Mouse (Mus musculus) midbrain, embryonic 10.5 days (tissue): ENCODE measurements around the gene Mios. TPM values are rescaled to one million over a fixed set of nuclear protein-coding genes. Genes with fewer than 3 reads are reported as not detected.
A peak's percentile ranks its signal among the peaks of the same experiment; 100 is the strongest.

Source experiments
- DNase-seq: peaks from one replicate; pipeline ENCODE4 v3.0.0-alpha.2; 2017; ENCODE audit warnings: low spot score
- H3K27ac ChIP-seq: fragments of 300-500 bp; sonication (generic); replicated peaks from 2 replicates; pipeline ENCODE4 v1.5.1; 2016; ENCODE audit warnings: mild to moderate bottlenecking
- H3K27me3 ChIP-seq: fragments of 300-500 bp; sonication (generic); 2 replicates; pipeline ENCODE4 v1.6.1; 2016; ENCODE audit warnings: low read depth, mild to moderate bottlenecking; ENCODE audit not compliant: poor library complexity, severe bottlenecking
- H3K36me3 ChIP-seq: fragments of 300-500 bp; sonication (generic); 2 replicates; pipeline ENCODE4 v1.6.1; 2016; ENCODE audit warnings: mild to moderate bottlenecking, moderate library complexity
- H3K4me1 ChIP-seq: fragments of 300-500 bp; sonication (generic); 2 replicates; pipeline ENCODE4 v1.6.1; 2016
- H3K4me3 ChIP-seq: fragments of 300-500 bp; sonication (generic); 2 replicates; pipeline ENCODE4 v1.5.1; 2016; ENCODE audit warnings: mild to moderate bottlenecking, moderate library complexity
- H3K9me3 ChIP-seq: fragments of 300-500 bp; sonication (generic); replicated peaks from 2 replicates; pipeline ENCODE4 v1.6.1; 2016; ENCODE audit warnings: mild to moderate bottlenecking
- WGBS: fragments of 180-500 bp; shearing (Covaris S2); methylation state at CpG from one replicate; pipeline ENCODE4 v1.1.7; 2016; 5-methylcytosine and 5-hydroxymethylcytosine counted together
- polyA plus RNA-seq: library from polyadenylated mRNA; unstranded; fragments of >200 nt; fragmentation: Nextera tagmentation; extraction: Ambion mirVana; gene quantifications from 2 replicates; pipeline ENCODE4 v1.2.1, GENCODE M21; 2016

The Mios gene
- polyA plus RNA-seq, result 24.4 and 26.0 TPM in 2 replicates

- Histone ChIP-seq H3K4me1 (peaks cover 11% of the 10 kb centered on the region), H3K4me3 (peak within 1 kb of the TSS; percentile 79), H3K36me3 (peaks cover 14% of the 10 kb centered on the region), H3K9me3 (no peaks in the 10 kb centered on the region), H3K27ac (peak within 1 kb of the TSS; percentile 97), H3K27me3 (no peaks in the 10 kb centered on the region)
- WGBS, result under 1% methylated on average over 87 of the region's 90 CpGs
- peak; percentile 94 for DNase-seq
Observed at GRCm38 (mm10) chr6:8209047-8209865, at the start of gene Mios. Mios (plus strand) TSS chr6:8209222.

- Histone ChIP-seq H3K4me3 (no peak overlapping the region), H3K27me3 (no peaks in the 10 kb centered on the region), H3K36me3 (no peaks in the 10 kb centered on the region), H3K9me3 (no peaks in the 10 kb centered on the region), H3K27ac (no peak overlapping the region), H3K4me1 (peaks cover 5% of the 10 kb centered on the region; the same call in 1 of the 2 replicates)
- 62% methylated on average over 2 of the region's 2 CpGs for WGBS
- DNase-seq, result no peak
Observed at GRCm38 (mm10) chr6:8160001-8160400, 49.0 kb upstream of the Mios start.

- H3K4me1 ChIP-seq, result peaks cover 5% of the 10 kb centered on the region; the same call in 1 of the 2 replicates
- H3K9me3 ChIP-seq, result no peaks in the 10 kb centered on the region
- 79% methylated on average over 1 of the region's 1 CpGs for WGBS
Observed at GRCm38 (mm10) chr6:8164741-8165140, 44.3 kb upstream of the Mios start.

GRCm38 (mm10) chr6:8172101-8172500 lies 36.9 kb upstream of the Mios start:
- Histone ChIP-seq H3K27ac (no peak overlapping the region), H3K36me3 (no peaks in the 10 kb centered on the region), H3K9me3 (no peaks in the 10 kb centered on the region), H3K4me3 (no peak overlapping the region), H3K4me1 (peaks cover 3% of the 10 kb centered on the region; the same call in 1 of the 2 replicates), H3K27me3 (no peaks in the 10 kb centered on the region)
- WGBS, result 80% methylated on average over 1 of the region's 1 CpGs
- DNase-seq, result no peak

More at GRCm38 (mm10) chr6:8164741-8165140, 44.3 kb upstream of the Mios start:
- Histone ChIP-seq H3K27ac (no peak overlapping the region), H3K36me3 (no peaks in the 10 kb centered on the region), H3K27me3 (no peaks in the 10 kb centered on the region; the same call in 1 of the 2 replicates), H3K4me3 (no peak overlapping the region)
- no peak for DNase-seq

- no peak for DNase-seq
- no peaks in the 10 kb centered on the region for H3K36me3 ChIP-seq
- peaks cover 20% of the 10 kb centered on the region for H3K4me1 ChIP-seq
- no peaks in the 10 kb centered on the region for H3K9me3 ChIP-seq
- no peaks in the 10 kb centered on the region for H3K27me3 ChIP-seq
- no peak overlapping the region for H3K4me3 ChIP-seq
- H3K27ac ChIP-seq, result no peak overlapping the region
- 63% methylated on average over 2 of the region's 2 CpGs for WGBS
Observed at GRCm38 (mm10) chr6:8174062-8174461, 35.0 kb upstream of the Mios start.

- H3K27me3 ChIP-seq, result no peaks in the 10 kb centered on the region
- H3K27ac ChIP-seq, result no peak overlapping the region
- no peaks in the 10 kb centered on the region for H3K36me3 ChIP-seq
- H3K9me3 ChIP-seq, result no peaks in the 10 kb centered on the region
- H3K4me1 ChIP-seq, result peaks cover 22% of the 10 kb centered on the region
- no peak overlapping the region for H3K4me3 ChIP-seq
- WGBS, result 96% methylated on average over 7 of the region's 7 CpGs
- DNase-seq, result no peak
Observed at GRCm38 (mm10) chr6:8175346-8175745, 33.7 kb upstream of the Mios start.

- Histone ChIP-seq H3K4me1 (peaks cover 22% of the 10 kb centered on the region), H3K27me3 (no peaks in the 10 kb centered on the region), H3K36me3 (no peaks in the 10 kb centered on the region), H3K27ac (no peak overlapping the region), H3K9me3 (no peaks in the 10 kb centered on the region), H3K4me3 (no peak overlapping the region)
- DNase-seq, result no peak
- WGBS, result 94% methylated on average over 2 of the region's 2 CpGs
Observed at GRCm38 (mm10) chr6:8176116-8176515, 32.9 kb upstream of the Mios start.

- H3K27ac ChIP-seq, result peak overlapping the region; percentile 74
- H3K36me3 ChIP-seq, result no peaks in the 10 kb centered on the region
- H3K4me3 ChIP-seq, result peak overlapping the region; percentile 31; the same call in 1 of the 2 replicates
- DNase-seq, result peak; percentile 16
- peaks cover 22% of the 10 kb centered on the region for H3K4me1 ChIP-seq
- H3K27me3 ChIP-seq, result no peaks in the 10 kb centered on the region
- H3K9me3 ChIP-seq, result no peaks in the 10 kb centered on the region
- 34% methylated on average over 10 of the region's 10 CpGs for WGBS
Observed at GRCm38 (mm10) chr6:8178397-8178941, 30.6 kb upstream of the Mios start.

- no peaks in the 10 kb centered on the region for H3K27me3 ChIP-seq
- 85% methylated on average over 3 of the region's 3 CpGs for WGBS
- no peaks in the 10 kb centered on the region for H3K4me1 ChIP-seq
- H3K36me3 ChIP-seq, result no peaks in the 10 kb centered on the region
- DNase-seq, result no peak
- H3K27ac ChIP-seq, result no peak overlapping the region
- H3K9me3 ChIP-seq, result no peaks in the 10 kb centered on the region
- no peak overlapping the region for H3K4me3 ChIP-seq
Observed at GRCm38 (mm10) chr6:8188599-8189233, 20.3 kb upstream of the Mios start.

- H3K27ac ChIP-seq, result no peak overlapping the region
- DNase-seq, result no peak
- no peaks in the 10 kb centered on the region for H3K27me3 ChIP-seq
- no peaks in the 10 kb centered on the region for H3K36me3 ChIP-seq
- H3K9me3 ChIP-seq, result no peaks in the 10 kb centered on the region
- 71% methylated on average over 3 of the region's 3 CpGs for WGBS
- H3K4me3 ChIP-seq, result no peak overlapping the region
- H3K4me1 ChIP-seq, result no peaks in the 10 kb centered on the region
Observed at GRCm38 (mm10) chr6:8189917-8190316, 19.1 kb upstream of the Mios start.

GRCm38 (mm10) chr6:8192517-8192916 lies 16.5 kb upstream of the Mios start, which contains the start of gene Col28a1:
Col28a1 (minus strand) TSS chr6:8192617.
- no peak within 1 kb of the TSS for H3K4me3 ChIP-seq
- H3K27ac ChIP-seq, result no peak within 1 kb of the TSS
- H3K9me3 ChIP-seq, result peaks cover 8% of the 10 kb centered on the region
- H3K4me1 ChIP-seq, result no peaks in the 10 kb centered on the region
- H3K27me3 ChIP-seq, result no peaks in the 10 kb centered on the region
- DNase-seq, result no peak
- H3K36me3 ChIP-seq, result no peaks in the 10 kb centered on the region

GRCm38 (mm10) chr6:8209866-8210186 lies 804 bp downstream of the Mios start:
- 16% methylated on average over 10 of the region's 10 CpGs for WGBS

GRCm38 (mm10) chr6:8210661-8211060 lies 1.6 kb downstream of the Mios start:
- WGBS, result 88% methylated on average over 3 of the region's 3 CpGs

More at GRCm38 (mm10) chr6:8209866-8210186, 804 bp downstream of the Mios start:
- peaks cover 11% of the 10 kb centered on the region for H3K4me1 ChIP-seq
- peaks cover 18% of the 10 kb centered on the region for H3K36me3 ChIP-seq
- peak overlapping the region; percentile 97 for H3K27ac ChIP-seq
- peak overlapping the region; percentile 79 for H3K4me3 ChIP-seq
- no peak for DNase-seq
- H3K9me3 ChIP-seq, result no peaks in the 10 kb centered on the region
- H3K27me3 ChIP-seq, result no peaks in the 10 kb centered on the region

More at GRCm38 (mm10) chr6:8210661-8211060, 1.6 kb downstream of the Mios start:
- H3K9me3 ChIP-seq, result no peaks in the 10 kb centered on the region
- peak overlapping the region; percentile 79; the same call in 1 of the 2 replicates for H3K4me3 ChIP-seq
- H3K27me3 ChIP-seq, result no peaks in the 10 kb centered on the region
- no peak overlapping the region for H3K27ac ChIP-seq
- DNase-seq, result no peak
- peaks cover 11% of the 10 kb centered on the region for H3K4me1 ChIP-seq
- H3K36me3 ChIP-seq, result peaks cover 26% of the 10 kb centered on the region
